ENCODE assay signal across 8 mouse cellular contexts in the genomic region with DNA sequence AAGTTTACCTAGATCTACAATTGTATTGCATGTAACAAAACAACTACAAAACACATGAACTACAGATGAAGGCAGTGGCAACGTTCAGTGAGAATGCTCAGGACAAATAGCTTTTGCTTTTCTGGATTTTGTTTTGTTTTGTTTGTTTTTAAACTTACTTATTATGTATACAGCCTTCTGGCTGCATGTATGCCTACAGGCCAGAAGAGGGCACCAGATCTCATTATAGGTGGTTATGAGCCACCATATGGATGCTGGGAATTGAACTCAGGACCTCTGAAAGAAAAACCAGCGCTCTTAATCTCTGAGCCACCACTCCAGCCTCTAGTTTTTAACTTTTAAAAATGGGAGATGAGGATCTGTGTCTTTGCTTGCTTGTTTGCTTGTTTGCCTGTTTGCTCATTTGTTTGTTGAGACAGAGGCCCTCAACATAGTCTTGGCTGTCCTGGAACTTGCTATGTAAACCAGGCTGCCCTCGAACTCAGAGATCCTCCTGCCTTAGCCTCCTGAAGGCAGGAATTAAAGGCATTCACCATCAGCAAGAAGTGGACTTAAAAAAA. TPM values are rescaled to one million over a fixed set of nuclear protein-coding genes. Genes with fewer than 3 reads are reported as not detected.
A peak's percentile ranks its signal among the peaks of the same experiment; 100 is the strongest.
DNase-seq lines count a peak whose midpoint lies in the region; ATAC-seq and TF ChIP-seq lines count a peak whose summit lies in the region.

No protein-coding gene starts in this region.

- no peak for ATAC-seq in heart, postnatal 0 days (ENCODE audit: insufficient read depth, low read depth)
- ATAC-seq in Patski = no peak
- ATAC-seq in hindbrain, embryonic 12.5 days (ENCODE audit: low FRiP score) = no peak
- no peak for ATAC-seq in midbrain, embryonic 12.5 days (ENCODE audit: low FRiP score, low read depth)
- ATAC-seq in activated CD4-positive, CD25-positive, alpha-beta regulatory T cell, adult 4 months = no peak
- no peak for ATAC-seq in erythroid progenitor cell, adult 5-6 weeks (replicated peaks; ENCODE audit: low FRiP score, poor library complexity, severe bottlenecking)

- TF ChIP-seq EP300 in heart, postnatal 0 days (IDR thresholded peaks at IDR 0.05; ENCODE audit: low read depth) = no peak

- H3K27me3 ChIP-seq in heart, postnatal 0 days (ENCODE audit: control insufficient read depth, insufficient read depth, low read length) = no peaks in the 10 kb centered on the region
- H3K27me3 ChIP-seq in Patski = no peaks in the 10 kb centered on the region
- peaks cover 5% of the 10 kb centered on the region for H3K27me3 ChIP-seq in hindbrain, embryonic 12.5 days
- H3K27me3 ChIP-seq in midbrain, embryonic 12.5 days = 0 out of 2 replicates have a peak, but pooled peaks cover 5% of the 10 kb centered on the region

- H3K4me2 ChIP-seq in heart, postnatal 0 days (ENCODE audit: low read depth, low read length) = peak overlapping the region; percentile 64
- H3K4me2 ChIP-seq in hindbrain, embryonic 12.5 days (replicated peaks) = peak overlapping the region; percentile 53
- H3K4me2 ChIP-seq in midbrain, embryonic 12.5 days (replicated peaks) = peak overlapping the region; percentile 51

- DNase-seq in heart, postnatal 0 days (ENCODE audit: low spot score) = no peak
- no peak for DNase-seq in heart, postnatal 4 days
- no peak for DNase-seq in Patski (ENCODE audit: low read depth, low spot score)
- no peak for DNase-seq in Muller cell, postnatal 12 days (ENCODE audit: inconsistent ontology term)

- no peak overlapping the region for H3K27ac ChIP-seq in heart, postnatal 0 days (ENCODE audit: low read depth)
- peak overlapping the region; percentile 81 for H3K27ac ChIP-seq in hindbrain, embryonic 12.5 days
- 0 out of 2 replicates have a peak overlapping the region, but pooled peaks have one; percentile 81 for H3K27ac ChIP-seq in midbrain, embryonic 12.5 days (replicated peaks)

- in situ Hi-C loops in Patski (cut with MboI; ENCODE audit: low pct_unique_long_range_greater_than_20kb) = no loop called here

- no peaks in the 10 kb centered on the region for H3K4me1 ChIP-seq in heart, postnatal 0 days (ENCODE audit: control insufficient read depth, insufficient read depth)
- no peaks in the 10 kb centered on the region for H3K4me1 ChIP-seq in hindbrain, embryonic 12.5 days
- H3K4me1 ChIP-seq in midbrain, embryonic 12.5 days = no peaks in the 10 kb centered on the region

- no peaks in the 10 kb centered on the region for H3K9me3 ChIP-seq in heart, postnatal 0 days (replicated peaks; ENCODE audit: control insufficient read depth, low read length)
- H3K9me3 ChIP-seq in hindbrain, embryonic 12.5 days (replicated peaks) = no peaks in the 10 kb centered on the region
- H3K9me3 ChIP-seq in midbrain, embryonic 12.5 days = no peaks in the 10 kb centered on the region

- CTCF ChIA-PET in Patski (lab: Charles Lee) = no interaction called here

- no peak overlapping the region for H3K9ac ChIP-seq in heart, postnatal 0 days (replicated peaks; ENCODE audit: low read depth, low read length)
- no peak overlapping the region for H3K9ac ChIP-seq in hindbrain, embryonic 12.5 days
- peak overlapping the region; percentile 69 for H3K9ac ChIP-seq in midbrain, embryonic 12.5 days (replicated peaks)

- H3K36me3 ChIP-seq in heart, postnatal 0 days (replicated peaks; ENCODE audit: control insufficient read depth, insufficient read depth, low read length) = no peaks in the 10 kb centered on the region
- no peaks in the 10 kb centered on the region for H3K36me3 ChIP-seq in hindbrain, embryonic 12.5 days
- H3K36me3 ChIP-seq in midbrain, embryonic 12.5 days = no peaks in the 10 kb centered on the region

- 0 out of 2 replicates have a peak, but pooled peaks have one; percentile 10 for TF ChIP-seq CTCF in heart, postnatal 0 days (IDR thresholded peaks at IDR 0.05; ENCODE audit: low read depth)
- peak; percentile 36 for TF ChIP-seq CTCF in Patski (IDR thresholded peaks at IDR 0.05)

- H3K4me3 ChIP-seq in heart, postnatal 0 days (ENCODE audit: low read depth, low read length) = peak overlapping the region; percentile 64
- peak overlapping the region; percentile 65 for H3K4me3 ChIP-seq in hindbrain, embryonic 12.5 days
- H3K4me3 ChIP-seq in midbrain, embryonic 12.5 days = peak overlapping the region; percentile 64

- WGBS in heart, postnatal 0 days = 72% methylated on average over 3 of the region's 3 CpGs
- 63% methylated on average over 3 of the region's 3 CpGs for WGBS in hindbrain, embryonic 12.5 days
- 67% methylated on average over 3 of the region's 3 CpGs for WGBS in midbrain, embryonic 12.5 days

- POLR2A ChIA-PET in Patski (lab: Charles Lee) = no interaction called here

RNA-seq across cellular contexts. Expression of a gene that starts 21.1 kb away (rescaled TPM):
- total RNA-seq in heart, postnatal 0 days (2014; rRNA removed; ENCODE audit: low replicate concordance) = 11.8 and 13.7 TPM in 2 replicates
- polyA plus RNA-seq in heart, postnatal 0 days (2015; fragmentation: Nextera tagmentation; extraction: Ambion mirVana) = 8.2 and 10.8 TPM in 2 replicates
- 1 to 10 TPM; 4.2 to 4.6 TPM for total RNA-seq in heart, postnatal 4 days (2021)
- polyA plus RNA-seq in Patski (2021) = 0.05 TPM
- polyA plus RNA-seq in hindbrain, embryonic 12.5 days (2016; fragmentation: Nextera tagmentation; extraction: Ambion mirVana) = 7.2 and 9.1 TPM in 2 replicates
- polyA plus RNA-seq in midbrain, embryonic 12.5 days (2016; fragmentation: Nextera tagmentation; extraction: Ambion mirVana) = 5.8 and 9.8 TPM in 2 replicates
- polyA plus RNA-seq in activated CD4-positive, CD25-positive, alpha-beta regulatory T cell, adult 4 months (2017; shearing (Covaris generic)) = under 1 TPM in 1 of 2 experiments, not detected in 1; 0.45 TPM
- total RNA-seq in erythroid progenitor cell, adult 5-6 weeks (2015; ENCODE audit: low replicate concordance) = 78.6 and 80.1 TPM in 2 replicates
- 29.8 and 53.5 TPM in 2 replicates for total RNA-seq in erythroid progenitor cell, adult 5-6 weeks (2017; ENCODE audit: low replicate concordance)

RNA-seq across cellular contexts. Expression of a gene that starts 25.0 kb away (rescaled TPM):
- 0.23 and 1.7 TPM in 2 replicates for total RNA-seq in heart, postnatal 0 days (2014; rRNA removed; ENCODE audit: low replicate concordance)
- 0.60 and 1.0 TPM in 2 replicates for polyA plus RNA-seq in heart, postnatal 0 days (2015; fragmentation: Nextera tagmentation; extraction: Ambion mirVana)
- under 1 TPM; 0.36 to 0.56 TPM for total RNA-seq in heart, postnatal 4 days (2021)
- polyA plus RNA-seq in Patski (2021) = 0.08 TPM
- polyA plus RNA-seq in hindbrain, embryonic 12.5 days (2016; fragmentation: Nextera tagmentation; extraction: Ambion mirVana) = 0.25 and 0.45 TPM in 2 replicates
- 0.19 TPM in 1 of 2 replicates, not detected in the other for polyA plus RNA-seq in midbrain, embryonic 12.5 days (2016; fragmentation: Nextera tagmentation; extraction: Ambion mirVana)
- polyA plus RNA-seq in activated CD4-positive, CD25-positive, alpha-beta regulatory T cell, adult 4 months (2017; shearing (Covaris generic)) = under 1 TPM in 1 of 2 experiments, not detected in 1; 0.40 TPM
- 12.2 and 20.2 TPM in 2 replicates for total RNA-seq in erythroid progenitor cell, adult 5-6 weeks (2015; ENCODE audit: low replicate concordance)
- total RNA-seq in erythroid progenitor cell, adult 5-6 weeks (2017; ENCODE audit: low replicate concordance) = 7.3 and 7.6 TPM in 2 replicates
